Mouse (Mus musculus) right cerebral cortex, adult 18-20 months (tissue): ENCODE measurements around the gene Gamt.
"Not testable (repeated sequence)": the region's sequence is repeated elsewhere in the genome, so short reads cannot be mapped to it uniquely, and the experiment has no call there.

Experiments
- DNase-seq: peaks from one replicate; pipeline ENCODE4 v3.0.0; 2022; ENCODE audit warnings: mixed read lengths

Gamt gene

GRCm38 (mm10) chr10:80257936-80258335 is 2.9 kb downstream of the Gamt start:
- no peak for DNase-seq

DNA sequence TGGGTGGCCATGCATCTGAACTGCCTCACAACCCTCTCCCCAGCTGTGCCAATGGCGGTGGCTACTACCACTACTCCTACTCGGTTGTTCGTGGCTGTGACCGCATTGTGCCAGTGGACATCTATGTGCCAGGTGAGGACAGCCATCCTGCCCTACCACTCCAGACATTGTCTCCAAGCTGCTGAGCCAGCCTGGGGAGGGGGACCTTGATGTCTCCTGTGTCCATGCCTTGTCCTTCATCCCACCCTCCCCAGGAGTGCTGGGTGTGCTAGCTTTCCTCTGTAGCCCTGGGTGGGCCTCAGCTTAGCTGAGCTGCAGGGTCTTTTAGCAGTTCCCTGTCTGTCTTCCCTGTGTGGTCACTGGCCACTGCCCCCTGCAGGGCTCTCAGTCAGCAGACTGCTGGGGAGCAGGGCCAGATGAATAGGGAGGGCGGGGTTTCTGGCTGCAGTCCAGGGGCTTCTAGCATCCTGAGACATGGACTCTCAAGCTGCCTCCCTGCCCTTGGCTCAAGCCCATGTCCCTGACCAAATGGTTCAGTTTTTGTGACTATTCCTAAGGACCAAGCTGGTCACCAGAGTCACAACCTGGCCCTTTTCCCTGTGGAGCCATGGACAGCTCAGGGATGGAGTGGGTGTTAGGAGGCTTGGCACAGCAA is 4.8 kb downstream of the Gamt start:
- DNase-seq = no peak

GRCm38 (mm10) chr10:80254331-80255297 is 6.2 kb downstream of the Gamt start:
- DNase-seq = no peak

DNA sequence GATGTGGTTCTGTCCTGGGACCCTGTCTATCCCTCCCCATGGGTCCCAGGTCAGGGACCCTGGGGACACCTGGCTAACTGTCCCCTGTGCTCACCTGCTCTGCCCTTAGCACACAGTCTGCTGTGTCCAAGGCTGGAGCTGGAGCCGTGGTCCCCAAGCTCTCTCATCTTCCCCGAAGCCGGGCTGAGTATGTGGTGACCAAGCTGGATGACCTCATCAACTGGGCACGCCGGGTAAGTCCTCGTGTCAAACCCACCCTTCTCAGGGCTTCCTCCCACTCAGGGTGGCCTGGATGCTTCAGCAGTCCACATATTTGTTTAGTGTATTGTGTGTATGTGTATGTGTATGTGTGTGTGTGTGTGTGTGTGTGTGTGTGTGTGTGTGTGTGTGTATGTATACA is 7.3 kb downstream of the Gamt start:
- DNase-seq = no peak

GRCm38 (mm10) chr10:80252493-80253274 is 8.1 kb downstream of the Gamt start:
- DNase-seq = no peak

GRCm38 (mm10) chr10:80252011-80252410 is 8.8 kb downstream of the Gamt start:
- no peak for DNase-seq

GRCm38 (mm10) chr10:80250573-80250972 is 10.2 kb downstream of the Gamt start:
- no peak for DNase-seq

DNA sequence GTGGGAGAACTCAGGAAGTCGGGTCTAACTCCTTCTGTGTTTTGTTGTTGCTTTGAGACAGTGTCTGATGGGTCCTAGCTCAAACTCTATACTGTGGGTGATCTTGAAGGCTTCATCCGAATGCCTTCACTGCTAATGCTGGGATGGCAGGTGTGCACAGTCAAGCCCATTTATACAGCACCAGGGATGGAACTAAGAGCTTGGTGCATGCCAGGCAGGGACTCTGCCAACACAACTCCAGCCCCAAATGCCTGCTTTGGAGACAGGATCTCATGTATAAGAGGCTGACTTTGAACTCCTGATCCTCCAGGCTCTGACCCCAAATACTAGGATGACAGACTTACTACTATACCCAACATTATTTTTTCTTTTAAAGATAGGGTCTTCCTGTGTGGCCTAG is 10.8 kb downstream of the Gamt start:
- no peak for DNase-seq

DNA sequence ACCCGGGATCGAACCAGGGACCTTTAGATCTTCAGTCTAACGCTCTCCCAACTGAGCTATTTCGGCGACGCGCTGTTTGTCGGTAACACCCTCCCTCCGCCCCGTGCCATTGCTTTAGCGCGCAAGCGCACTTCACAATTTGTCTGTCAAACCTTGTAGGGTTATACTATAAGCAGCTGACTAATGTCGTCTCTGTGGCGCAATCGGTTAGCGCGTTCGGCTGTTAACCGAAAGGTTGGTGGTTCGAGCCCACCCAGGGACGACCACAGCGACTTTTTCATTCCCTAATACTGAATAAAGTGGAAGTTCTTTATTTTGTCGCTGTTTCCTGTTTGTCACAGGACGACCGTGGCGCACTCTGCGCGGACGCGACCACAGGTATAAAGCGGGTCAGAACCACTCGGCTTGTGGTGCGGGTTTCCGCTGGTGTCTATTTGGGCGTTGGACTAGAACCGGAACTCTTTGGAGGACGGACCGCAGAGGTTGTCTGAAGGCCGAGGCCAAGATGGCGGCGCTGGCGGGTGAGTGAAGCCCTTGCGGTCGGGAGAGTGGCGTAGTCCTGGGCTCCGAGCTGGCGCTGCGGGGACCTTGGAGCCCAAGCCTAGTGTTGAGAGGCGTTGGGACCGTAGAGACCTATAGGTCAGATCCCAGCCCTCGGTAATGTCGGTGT is 11.7 kb downstream of the Gamt start, which contains the start of gene Ndufs7:
Ndufs7 (plus strand) TSS at position 151 of the 670 bp plus-strand sequence.
- DNase-seq = peak; percentile 92

GRCm38 (mm10) chr10:80248437-80248836 is 12.4 kb downstream of the Gamt start:
- not testable (repeated sequence) for DNase-seq

DNA sequence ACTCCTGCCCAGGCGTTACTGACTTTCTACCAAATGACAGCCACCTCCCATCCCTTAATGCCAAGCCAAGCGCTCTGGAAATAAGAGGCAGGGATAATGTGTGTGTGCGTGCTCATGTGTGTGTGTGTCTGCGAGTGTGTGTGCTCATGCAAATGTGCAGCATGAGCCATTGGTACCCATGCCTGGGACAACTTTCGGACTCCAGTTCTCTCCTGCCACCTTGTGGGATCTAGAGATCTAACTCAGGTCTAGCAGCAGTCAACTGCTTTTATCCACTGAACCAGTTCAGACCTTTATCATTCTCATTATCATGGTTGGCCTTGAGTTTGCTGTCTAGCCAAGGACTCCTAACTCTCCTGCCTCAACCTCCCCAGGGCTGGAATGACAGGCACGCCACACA is 13.0 kb downstream of the Gamt start:
- no peak for DNase-seq

DNA sequence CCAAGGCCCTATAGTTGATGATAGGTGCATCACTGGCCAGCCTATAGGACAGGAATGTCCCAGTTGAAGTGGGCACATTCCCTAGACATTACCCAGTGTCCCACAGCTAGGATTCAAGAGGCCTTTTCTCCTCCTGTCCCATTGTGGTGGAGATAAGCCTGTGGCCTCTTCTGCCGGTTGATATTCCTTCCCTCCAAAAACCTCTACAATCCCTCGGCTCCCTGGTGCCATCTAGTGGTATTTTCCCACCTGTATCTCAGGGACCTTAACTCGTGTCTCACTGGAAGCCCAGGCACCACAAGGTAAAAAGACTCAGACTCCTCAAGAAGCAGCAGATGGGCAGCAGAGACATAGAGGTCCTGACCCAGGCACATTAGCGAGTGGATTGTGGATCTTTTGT is 15.2 kb downstream of the Gamt start:
- DNase-seq = peak; percentile 82

GRCm38 (mm10) chr10:80244791-80245399 is 15.9 kb downstream of the Gamt start:
- no peak for DNase-seq

DNA sequence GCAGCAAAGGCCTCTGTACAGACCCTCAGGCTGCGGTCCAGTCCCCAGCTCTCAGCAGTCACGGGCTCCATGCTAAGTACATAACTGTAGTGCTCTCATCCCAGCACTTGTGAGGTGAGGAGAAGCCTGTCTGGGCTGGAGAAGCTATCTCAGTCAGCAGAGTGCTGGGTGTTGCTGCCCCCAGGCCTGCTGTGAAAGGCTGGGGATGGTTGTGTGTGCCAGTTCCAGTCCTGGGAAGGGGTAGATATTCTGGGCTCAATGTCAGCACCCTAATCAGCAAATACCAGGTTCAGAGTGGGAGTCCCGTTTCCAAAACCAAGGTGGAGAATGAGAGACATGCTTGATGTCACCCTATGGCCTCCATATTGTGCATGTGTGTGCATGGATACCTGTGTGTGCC is 18.2 kb downstream of the Gamt start:
- DNase-seq = no peak

GRCm38 (mm10) chr10:80242088-80242487 is 18.7 kb downstream of the Gamt start:
- no peak for DNase-seq

- DNase-seq = no peak
Observed at GRCm38 (mm10) chr10:80239791-80240190, 21.0 kb downstream of the Gamt start.

- no peak for DNase-seq
Observed at GRCm38 (mm10) chr10:80238306-80238705, 22.5 kb downstream of the Gamt start.

DNA sequence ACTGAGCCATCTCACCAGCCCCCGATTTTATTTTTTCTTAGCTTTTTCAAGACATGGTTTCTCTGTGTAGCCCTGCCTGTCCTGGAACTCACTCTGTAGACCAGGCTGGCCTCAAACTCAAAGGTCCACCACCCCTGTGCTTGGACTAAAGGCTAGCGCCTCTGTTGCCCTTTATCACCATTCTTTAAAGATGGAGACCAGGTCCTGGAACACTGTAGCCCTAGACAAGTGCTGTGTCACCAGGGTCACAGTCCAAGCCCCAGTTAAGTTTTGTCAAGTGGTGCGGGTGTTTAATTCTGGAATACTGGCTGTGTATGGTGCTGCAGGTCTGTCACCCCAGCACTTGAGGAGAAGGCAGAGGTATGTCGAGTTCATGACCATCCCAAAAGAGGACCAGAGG is 23.8 kb downstream of the Gamt start:
- DNase-seq = no peak

DNA sequence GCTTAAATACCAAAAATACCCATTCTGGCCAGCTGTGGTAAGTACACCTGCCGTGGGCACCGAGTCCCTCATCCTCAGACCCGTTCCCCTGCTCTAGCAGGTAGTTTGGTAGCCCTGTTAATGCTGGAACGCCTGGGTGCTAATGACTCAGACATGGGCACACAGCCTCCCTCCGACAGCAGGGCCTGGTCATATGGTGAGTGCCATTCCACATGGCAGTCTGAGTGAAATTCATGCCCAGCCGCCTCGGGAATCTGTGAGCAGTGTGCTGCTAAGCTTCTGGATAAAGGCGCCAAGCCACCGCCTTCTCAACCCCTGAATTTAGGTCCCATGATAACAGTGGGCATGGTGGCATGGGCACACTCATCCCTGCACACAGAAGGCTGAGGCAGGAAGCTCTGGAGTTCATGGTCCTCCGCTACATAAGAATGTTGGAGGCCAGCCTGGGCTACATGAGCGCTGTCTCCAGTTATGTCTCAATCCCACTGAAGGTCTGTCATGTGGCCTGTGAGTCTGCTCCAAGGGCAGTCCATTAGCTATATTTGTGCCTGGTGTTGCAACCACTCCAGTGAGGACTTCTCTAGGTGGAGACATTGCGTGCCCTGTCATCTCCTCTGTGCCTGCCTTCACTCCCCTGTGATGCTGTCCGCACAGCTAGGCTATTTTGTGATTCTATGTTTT is 24.5 kb downstream of the Gamt start:
- DNase-seq = no peak

- no peak for DNase-seq
Observed at GRCm38 (mm10) chr10:80227877-80228775, 32.7 kb downstream of the Gamt start.

GRCm38 (mm10) chr10:80227166-80227539 is 33.7 kb downstream of the Gamt start:
- DNase-seq = no peak
